Mouse (Mus musculus) bone marrow, adult 2 months (tissue): ENCODE measurements around the gene Dlg2. TPM values are rescaled to one million over a fixed set of nuclear protein-coding genes. Genes with fewer than 3 reads are reported as not detected.

ENCODE experiments used
- H3K27ac ChIP-seq: fragments of 200-500 bp; 2 replicates; pipeline ENCODE4 v1.5.1; 2012; ENCODE audit warnings: low read depth, mild to moderate bottlenecking, control low read depth, inconsistent platforms, low read length; ENCODE audit not compliant: control insufficient read depth, poor library complexity, insufficient read depth
- H3K4me1 ChIP-seq: fragments of 200-500 bp; 2 replicates; pipeline ENCODE4 v1.6.1; 2011; ENCODE audit warnings: low read length; ENCODE audit not compliant: control insufficient read depth, insufficient read depth
- H3K4me3 ChIP-seq: fragments of 200-500 bp; replicated peaks from 2 replicates; pipeline ENCODE3; 2011; ENCODE audit warnings: mild to moderate bottlenecking, low read depth, low read length, control low read depth; ENCODE audit not compliant: control insufficient read depth
- CTCF ChIP-seq: fragments of 200-500 bp; IDR thresholded peaks from 2 replicates; pipeline ENCODE4 v1.5.1; 2011; ENCODE audit warnings: low read length, control low read depth; ENCODE audit not compliant: control insufficient read depth, insufficient read depth
- POLR2A ChIP-seq: fragments of 200-500 bp; IDR thresholded peaks from 2 replicates; pipeline ENCODE4 v1.6.1; 2011; ENCODE audit warnings: low read depth, mild to moderate bottlenecking, control low read depth, low read length, borderline replicate concordance; ENCODE audit not compliant: control insufficient read depth
- WGBS: fragments of 180-500 bp; shearing (Covaris S2); methylation state at CpG from one replicate; pipeline ENCODE4 v1.1.7; 2018; 5-methylcytosine and 5-hydroxymethylcytosine counted together
- polyA plus RNA-seq: library from polyadenylated mRNA; stranded (reverse); fragments of >200 nt; gene quantifications from 2 replicates; pipeline ENCODE4 v1.2.4, GENCODE M21; 2011; ENCODE audit warnings: low replicate concordance; ENCODE audit not compliant: missing spikeins, insufficient read depth, insufficient read length

Dlg2 gene
- polyA plus RNA-seq, 1 experiment: 11.7 TPM

DNA sequence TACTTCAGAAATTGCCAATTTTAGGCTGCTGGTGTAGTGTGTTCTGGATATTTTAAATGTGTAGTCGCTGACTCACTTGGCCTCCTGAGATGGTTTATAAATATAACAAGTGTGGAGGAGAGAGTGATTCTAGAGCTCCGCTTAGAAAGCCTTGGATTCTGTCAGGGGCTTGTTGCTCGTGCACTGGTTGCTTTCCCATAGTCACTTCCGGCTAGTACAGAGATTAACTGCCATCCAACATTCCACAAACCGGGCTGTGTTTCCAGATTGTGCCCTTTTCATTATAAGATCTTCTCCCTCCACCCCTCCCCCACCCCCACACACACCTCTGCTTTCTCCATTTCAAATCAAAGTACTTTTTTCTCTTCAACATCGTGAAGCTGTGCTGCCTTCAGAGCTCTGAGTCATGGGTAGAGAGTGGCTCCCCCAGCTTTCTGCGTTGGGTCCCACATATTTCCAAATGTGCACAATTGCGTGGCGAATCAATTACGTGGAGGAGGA, 893.4 kb downstream of the Dlg2 start:
- Histone ChIP-seq H3K4me3 (no peak overlapping the region), H3K4me1 (no peaks in the 10 kb centered on the region), H3K27ac (no peak overlapping the region)
- TF ChIP-seq POLR2A (no peak), CTCF (no peak)
- 74% methylated on average over 10 of the region's 10 CpGs for WGBS

DNA sequence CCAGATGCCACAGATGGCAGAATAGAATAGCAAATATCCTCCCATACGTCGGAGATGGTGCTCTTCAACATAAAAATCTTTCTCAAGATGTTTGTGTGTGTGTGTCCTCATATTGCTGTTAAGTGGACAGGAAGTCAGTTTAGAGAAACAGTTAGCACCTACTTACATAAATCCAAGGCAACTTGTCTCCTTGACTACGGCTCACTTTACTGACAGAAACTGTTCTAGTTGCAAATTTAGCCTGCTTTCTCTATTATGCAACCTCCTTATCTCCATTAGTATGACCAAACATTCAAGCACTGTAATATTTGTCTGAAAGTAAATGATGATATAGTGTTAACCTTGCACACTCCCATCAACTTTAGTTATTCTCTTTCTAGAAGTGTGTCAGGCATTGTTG, 905.8 kb downstream of the Dlg2 start:
- Histone ChIP-seq H3K27ac (no peak overlapping the region), H3K4me1 (no peaks in the 10 kb centered on the region), H3K4me3 (no peak overlapping the region)
- TF ChIP-seq CTCF: no peak
- TF ChIP-seq POLR2A: no peak
- 47% methylated on average over 3 of the region's 3 CpGs for WGBS

DNA sequence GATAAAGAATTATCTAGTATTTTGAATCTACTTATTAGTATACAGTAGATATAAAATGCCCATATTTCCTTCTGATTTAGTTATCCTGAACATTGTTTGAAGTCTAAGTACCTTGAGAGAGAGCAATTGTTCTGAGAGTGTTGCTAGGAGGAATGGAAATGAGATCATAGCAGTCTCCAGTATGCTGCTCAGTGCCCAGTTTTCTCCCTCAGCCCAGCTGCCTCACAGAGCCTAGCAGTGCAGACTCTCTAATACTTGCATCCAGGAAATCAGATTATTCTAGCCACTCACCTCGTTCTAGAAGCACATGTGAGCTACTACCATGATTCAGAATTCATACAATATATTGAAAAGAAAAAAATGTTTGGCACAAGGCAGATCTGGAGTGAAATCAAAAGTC, 907.4 kb downstream of the Dlg2 start:
- no peak for TF ChIP-seq POLR2A
- no peak for TF ChIP-seq CTCF
- WGBS: 17% methylated on average over 1 of the region's 1 CpGs
- no peak overlapping the region for H3K4me3 ChIP-seq
- no peak overlapping the region for H3K27ac ChIP-seq
- H3K4me1 ChIP-seq: no peaks in the 10 kb centered on the region

DNA sequence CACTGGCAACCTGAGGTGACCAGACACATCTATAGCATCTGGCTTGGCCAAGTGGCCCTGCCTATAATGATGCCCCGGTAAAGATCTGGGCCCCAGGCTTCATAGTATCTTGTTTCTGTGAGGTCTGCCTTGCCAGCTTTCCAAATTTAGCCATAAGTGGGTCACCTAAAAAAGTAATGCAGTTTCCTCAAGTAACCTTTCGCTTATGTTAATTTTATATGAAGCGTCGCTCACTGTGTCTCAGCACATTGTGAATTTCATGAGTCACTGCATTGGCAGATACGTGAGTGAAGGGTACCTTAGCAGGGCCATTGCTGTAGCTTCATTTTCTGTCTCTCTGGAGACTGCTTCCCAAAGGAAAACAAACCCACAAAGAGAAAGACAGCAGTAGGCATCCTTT, 912.8 kb downstream of the Dlg2 start:
- TF ChIP-seq CTCF (no peak), POLR2A (no peak)
- H3K27ac ChIP-seq: no peak overlapping the region
- H3K4me1 ChIP-seq: no peaks in the 10 kb centered on the region
- 79% methylated on average over 5 of the region's 5 CpGs for WGBS
- H3K4me3 ChIP-seq: no peak overlapping the region

DNA sequence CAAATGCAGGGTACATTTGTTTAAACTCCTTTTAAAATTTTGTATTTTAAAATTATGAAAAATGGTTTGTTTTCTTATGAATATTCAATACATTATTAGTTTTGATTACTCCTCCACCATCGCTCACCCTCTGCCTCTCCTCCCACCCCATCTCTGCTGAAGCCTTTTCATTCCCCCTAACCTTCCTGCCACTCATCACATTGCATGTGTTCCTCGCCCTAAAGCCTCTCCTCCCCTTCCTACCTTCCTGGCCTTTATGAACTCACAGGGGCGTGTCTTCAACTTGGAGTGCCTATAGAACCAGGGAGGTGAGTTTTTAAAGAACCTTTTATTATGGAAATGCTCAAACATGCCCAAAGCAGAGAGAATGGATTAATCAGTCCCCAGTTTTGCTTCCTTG, 921.4 kb downstream of the Dlg2 start:
- no peak for TF ChIP-seq CTCF
- TF ChIP-seq POLR2A: no peak
- WGBS: 37% methylated on average over 3 of the region's 3 CpGs
- Histone ChIP-seq H3K4me3 (no peak overlapping the region), H3K27ac (no peak overlapping the region), H3K4me1 (no peaks in the 10 kb centered on the region)

DNA sequence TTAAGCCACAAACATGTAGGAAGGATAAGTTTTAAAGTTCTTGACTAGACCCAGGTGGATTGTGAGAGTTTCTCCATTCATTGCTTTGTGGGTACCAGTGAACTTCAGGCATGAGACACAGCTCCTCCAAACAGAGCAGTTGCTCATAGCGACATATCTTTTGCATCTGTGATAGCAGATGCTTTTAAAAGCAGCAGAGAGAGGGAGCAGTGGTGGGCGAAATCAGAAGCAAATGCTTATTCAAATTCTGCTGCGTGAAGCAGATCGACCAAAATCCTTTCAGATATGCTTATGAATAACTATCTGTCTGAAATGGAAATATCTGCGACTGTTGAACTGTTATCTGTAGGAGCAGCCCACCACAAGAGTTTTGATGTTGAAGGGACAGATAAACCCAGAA, 935.6 kb downstream of the Dlg2 start:
- WGBS: 70% methylated on average over 5 of the region's 5 CpGs
- H3K27ac ChIP-seq: no peak overlapping the region
- no peaks in the 10 kb centered on the region for H3K4me1 ChIP-seq
- no peak for TF ChIP-seq POLR2A
- H3K4me3 ChIP-seq: no peak overlapping the region

DNA sequence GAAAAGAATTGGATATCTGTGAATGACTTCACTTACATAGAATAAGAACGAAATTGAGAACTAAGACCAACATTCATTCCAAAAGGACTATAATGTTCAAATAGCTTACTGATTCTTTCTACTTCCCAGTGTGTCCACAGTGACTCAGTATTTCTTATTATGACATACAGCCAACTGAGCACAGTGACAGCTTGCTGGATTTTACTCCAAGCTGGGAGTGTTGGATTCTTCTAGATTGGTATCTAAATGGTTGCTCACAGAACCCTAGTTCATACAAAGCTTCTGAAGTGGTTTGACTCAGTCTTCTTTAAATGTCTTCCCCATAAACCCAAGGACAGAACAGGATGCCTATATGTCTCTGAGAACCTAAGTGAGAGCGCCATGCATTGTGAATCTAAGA, 937.7 kb downstream of the Dlg2 start:
- no peak overlapping the region for H3K4me3 ChIP-seq
- 59% methylated on average over 2 of the region's 2 CpGs for WGBS
- H3K4me1 ChIP-seq: no peaks in the 10 kb centered on the region
- H3K27ac ChIP-seq: no peak overlapping the region
- TF ChIP-seq POLR2A: no peak
- no peak for TF ChIP-seq CTCF

DNA sequence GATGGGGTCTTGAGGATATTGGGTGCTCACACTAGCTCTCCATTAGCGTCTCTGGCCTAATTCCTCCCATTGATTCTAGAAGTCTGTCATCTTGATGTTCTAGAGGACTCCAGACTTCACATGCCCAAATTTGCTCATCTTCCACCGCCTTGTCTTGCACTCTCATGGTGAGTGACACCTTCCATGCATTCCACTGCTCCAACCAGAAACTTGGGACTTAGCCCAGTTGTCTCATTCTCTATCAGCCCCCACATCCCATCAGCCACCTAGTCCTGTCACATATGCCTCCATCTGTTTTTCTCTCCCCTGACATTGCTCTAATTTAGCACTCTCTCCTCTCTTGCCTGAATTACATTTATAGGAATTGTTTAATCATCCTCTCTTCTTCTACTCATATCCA, 938.3 kb downstream of the Dlg2 start:
- 74% methylated on average over 2 of the region's 2 CpGs for WGBS
- no peak overlapping the region for H3K27ac ChIP-seq
- no peak for TF ChIP-seq POLR2A
- TF ChIP-seq CTCF: no peak
- no peak overlapping the region for H3K4me3 ChIP-seq
- H3K4me1 ChIP-seq: no peaks in the 10 kb centered on the region

DNA sequence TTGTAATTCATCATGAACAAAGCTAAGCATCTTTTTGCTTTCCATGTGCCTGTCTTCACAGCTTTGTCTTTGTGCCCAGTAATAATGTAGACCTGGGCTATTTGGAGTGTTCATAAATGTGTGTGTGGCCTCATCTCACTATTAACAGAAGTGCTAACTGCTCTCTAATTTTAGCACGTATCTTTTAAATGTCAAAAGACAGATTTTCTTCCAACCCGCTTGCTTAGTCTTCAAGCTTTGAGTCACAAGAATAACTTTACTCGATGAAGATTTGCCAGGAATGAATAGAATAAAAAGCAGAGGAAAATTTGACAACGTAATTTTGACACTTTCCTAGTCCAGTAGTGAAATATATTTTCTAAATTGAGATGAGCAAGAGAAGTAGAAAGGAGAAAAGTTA, 943.7 kb downstream of the Dlg2 start:
- TF ChIP-seq POLR2A: no peak
- 78% methylated on average over 4 of the region's 4 CpGs for WGBS
- no peak overlapping the region for H3K4me3 ChIP-seq
- H3K4me1 ChIP-seq: no peaks in the 10 kb centered on the region
- no peak overlapping the region for H3K27ac ChIP-seq
